Mouse (Mus musculus): ENCODE measurements around the gene Tiam1. TPM values are rescaled to one million over a fixed set of nuclear protein-coding genes. Genes with fewer than 3 reads are reported as not detected.

The Tiam1 gene
- polyA plus RNA-seq, 1 experiment from 2014 or later = 51.8 TPM

- no peaks in the 10 kb centered on the region for H3K27me3 ChIP-seq
- no peak overlapping the region for H3K9ac ChIP-seq
- H3K4me3 ChIP-seq = no peak overlapping the region
- WGBS = 88% methylated on average over 1 of the region's 1 CpGs
- H3K36me3 ChIP-seq = no peaks in the 10 kb centered on the region
- H3K9me3 ChIP-seq = no peaks in the 10 kb centered on the region
- H3K4me2 ChIP-seq = no peak overlapping the region
- ATAC-seq (ENCODE audit: insufficient number of reproducible peaks, low FRiP score, low TSS enrichment, low read depth) = no peak
- H3K4me1 ChIP-seq = no peaks in the 10 kb centered on the region; the same call in 1 of the 2 replicates
- 0 out of 2 replicates have a peak overlapping the region, but pooled peaks have one; percentile 47 for H3K27ac ChIP-seq
Observed at GRCm38 (mm10) chr16:90170676-90171075, 27.1 kb upstream of the Tiam1 start.

GRCm38 (mm10) chr16:90169863-90170630 lies 26.5 kb upstream of the Tiam1 start:
- Histone ChIP-seq H3K9ac (no peak overlapping the region), H3K4me3 (no peak overlapping the region), H3K27ac (0 out of 2 replicates have a peak overlapping the region, but pooled peaks have one; percentile 47), H3K4me2 (no peak overlapping the region), H3K9me3 (no peaks in the 10 kb centered on the region), H3K36me3 (no peaks in the 10 kb centered on the region), H3K27me3 (no peaks in the 10 kb centered on the region), H3K4me1 (no peaks in the 10 kb centered on the region; the same call in 1 of the 2 replicates)
- 60% methylated on average over 13 of the region's 13 CpGs for WGBS
- ATAC-seq (ENCODE audit: insufficient number of reproducible peaks, low FRiP score, low TSS enrichment, low read depth) = no peak

- no peak overlapping the region for H3K4me3 ChIP-seq
- 29% methylated on average over 10 of the region's 10 CpGs for WGBS
- H3K27me3 ChIP-seq = no peaks in the 10 kb centered on the region
- no peak overlapping the region for H3K4me2 ChIP-seq
- no peak overlapping the region for H3K27ac ChIP-seq
- H3K36me3 ChIP-seq = no peaks in the 10 kb centered on the region
- no peaks in the 10 kb centered on the region; the same call in 1 of the 2 replicates for H3K4me1 ChIP-seq
- H3K9ac ChIP-seq = no peak overlapping the region
- ATAC-seq (ENCODE audit: insufficient number of reproducible peaks, low FRiP score, low TSS enrichment, low read depth) = no peak
- H3K9me3 ChIP-seq = no peaks in the 10 kb centered on the region
Observed at GRCm38 (mm10) chr16:90167646-90168045, 24.1 kb upstream of the Tiam1 start.

- no peak for ATAC-seq (ENCODE audit: insufficient number of reproducible peaks, low FRiP score, low TSS enrichment, low read depth)
- 95% methylated on average over 2 of the region's 2 CpGs for WGBS
- Histone ChIP-seq H3K4me2 (no peak overlapping the region), H3K27ac (no peak overlapping the region), H3K4me3 (no peak overlapping the region), H3K27me3 (no peaks in the 10 kb centered on the region), H3K9me3 (no peaks in the 10 kb centered on the region), H3K9ac (no peak overlapping the region), H3K4me1 (no peaks in the 10 kb centered on the region; the same call in 1 of the 2 replicates), H3K36me3 (no peaks in the 10 kb centered on the region)
Observed at GRCm38 (mm10) chr16:90165435-90165834, 21.9 kb upstream of the Tiam1 start.

- no peak overlapping the region for H3K27ac ChIP-seq
- no peaks in the 10 kb centered on the region for H3K27me3 ChIP-seq
- no peak overlapping the region for H3K9ac ChIP-seq
- no peak overlapping the region for H3K4me2 ChIP-seq
- no peak for ATAC-seq (ENCODE audit: insufficient number of reproducible peaks, low FRiP score, low TSS enrichment, low read depth)
- H3K4me3 ChIP-seq = no peak overlapping the region
- H3K36me3 ChIP-seq = no peaks in the 10 kb centered on the region
- WGBS = 81% methylated on average over 11 of the region's 11 CpGs
- H3K9me3 ChIP-seq = no peaks in the 10 kb centered on the region
- H3K4me1 ChIP-seq = no peaks in the 10 kb centered on the region; the same call in 1 of the 2 replicates
Observed at GRCm38 (mm10) chr16:90164942-90165341, 21.4 kb upstream of the Tiam1 start.

- no peak overlapping the region for H3K4me3 ChIP-seq
- no peak overlapping the region for H3K9ac ChIP-seq
- H3K4me2 ChIP-seq = no peak overlapping the region
- no peak for ATAC-seq (ENCODE audit: insufficient number of reproducible peaks, low FRiP score, low TSS enrichment, low read depth)
- H3K4me1 ChIP-seq = peaks cover 6% of the 10 kb centered on the region
- WGBS = 42% methylated on average over 7 of the region's 7 CpGs
- H3K36me3 ChIP-seq = no peaks in the 10 kb centered on the region
- H3K27me3 ChIP-seq = no peaks in the 10 kb centered on the region
- no peaks in the 10 kb centered on the region for H3K9me3 ChIP-seq
- H3K27ac ChIP-seq = no peak overlapping the region
Observed at GRCm38 (mm10) chr16:90155080-90155479, 11.5 kb upstream of the Tiam1 start.

- Histone ChIP-seq H3K4me1 (peaks cover 7% of the 10 kb centered on the region), H3K9me3 (no peaks in the 10 kb centered on the region), H3K4me3 (no peak overlapping the region), H3K36me3 (no peaks in the 10 kb centered on the region), H3K4me2 (no peak overlapping the region), H3K27ac (peak overlapping the region; percentile 54; the same call in 1 of the 2 replicates), H3K9ac (no peak overlapping the region), H3K27me3 (no peaks in the 10 kb centered on the region)
- WGBS = 76% methylated on average over 6 of the region's 6 CpGs
- no peak for ATAC-seq (ENCODE audit: insufficient number of reproducible peaks, low FRiP score, low TSS enrichment, low read depth)
Observed at GRCm38 (mm10) chr16:90150820-90151219, 7.3 kb upstream of the Tiam1 start.

GRCm38 (mm10) chr16:90150126-90150525 lies 6.6 kb upstream of the Tiam1 start:
- Histone ChIP-seq H3K9me3 (no peaks in the 10 kb centered on the region), H3K4me2 (no peak overlapping the region), H3K9ac (no peak overlapping the region), H3K27me3 (no peaks in the 10 kb centered on the region), H3K36me3 (no peaks in the 10 kb centered on the region), H3K4me1 (peaks cover 7% of the 10 kb centered on the region), H3K27ac (peak overlapping the region; percentile 54), H3K4me3 (no peak overlapping the region)
- WGBS = 49% methylated on average over 6 of the region's 7 CpGs
- no peak for ATAC-seq (ENCODE audit: insufficient number of reproducible peaks, low FRiP score, low TSS enrichment, low read depth)

GRCm38 (mm10) chr16:90149335-90149734 lies 5.8 kb upstream of the Tiam1 start:
- WGBS = 73% methylated on average over 9 of the region's 9 CpGs

GRCm38 (mm10) chr16:90145244-90145643 lies 1.7 kb upstream of the Tiam1 start:
- WGBS = 53% methylated on average over 1 of the region's 1 CpGs

More at GRCm38 (mm10) chr16:90149335-90149734, 5.8 kb upstream of the Tiam1 start:
- H3K4me1 ChIP-seq = peaks cover 10% of the 10 kb centered on the region
- no peak overlapping the region for H3K9ac ChIP-seq
- no peak for ATAC-seq (ENCODE audit: insufficient number of reproducible peaks, low FRiP score, low TSS enrichment, low read depth)
- H3K4me3 ChIP-seq = no peak overlapping the region
- no peaks in the 10 kb centered on the region for H3K27me3 ChIP-seq
- H3K36me3 ChIP-seq = no peaks in the 10 kb centered on the region
- peak overlapping the region; percentile 75; the same call in 1 of the 2 replicates for H3K27ac ChIP-seq
- no peaks in the 10 kb centered on the region for H3K9me3 ChIP-seq
- no peak overlapping the region for H3K4me2 ChIP-seq

GRCm38 (mm10) chr16:90144541-90144940 lies 972 bp upstream of the Tiam1 start:
- Histone ChIP-seq H3K36me3 (no peaks in the 10 kb centered on the region), H3K27me3 (no peaks in the 10 kb centered on the region), H3K4me2 (peak overlapping the region; percentile 92), H3K9me3 (no peaks in the 10 kb centered on the region), H3K4me1 (peaks cover 19% of the 10 kb centered on the region), H3K4me3 (peak overlapping the region; percentile 59), H3K27ac (peak overlapping the region; percentile 87), H3K9ac (peak overlapping the region; percentile 27)
- ATAC-seq (ENCODE audit: insufficient number of reproducible peaks, low FRiP score, low TSS enrichment, low read depth) = no peak
- 8% methylated on average over 13 of the region's 13 CpGs for WGBS

More at GRCm38 (mm10) chr16:90145244-90145643, 1.7 kb upstream of the Tiam1 start:
- Histone ChIP-seq H3K4me2 (no peak overlapping the region), H3K9me3 (no peaks in the 10 kb centered on the region), H3K4me3 (no peak overlapping the region), H3K36me3 (no peaks in the 10 kb centered on the region), H3K9ac (no peak overlapping the region), H3K27me3 (no peaks in the 10 kb centered on the region), H3K27ac (no peak overlapping the region), H3K4me1 (peaks cover 17% of the 10 kb centered on the region)
- no peak for ATAC-seq (ENCODE audit: insufficient number of reproducible peaks, low FRiP score, low TSS enrichment, low read depth)

GRCm38 (mm10) chr16:90143416-90143759 lies 181 bp downstream of the Tiam1 start:
- H3K27ac ChIP-seq = peak overlapping the region; percentile 78
- WGBS = under 1% methylated on average over 21 of the region's 21 CpGs
- H3K4me3 ChIP-seq = peak overlapping the region; percentile 59
- H3K4me1 ChIP-seq = peaks cover 20% of the 10 kb centered on the region
- H3K36me3 ChIP-seq = no peaks in the 10 kb centered on the region
- H3K27me3 ChIP-seq = no peaks in the 10 kb centered on the region
- peak; percentile 6; the same call in 1 of the 2 replicates for ATAC-seq (ENCODE audit: insufficient number of reproducible peaks, low FRiP score, low TSS enrichment, low read depth)
- peak overlapping the region; percentile 61 for H3K9ac ChIP-seq
- peak overlapping the region; percentile 92 for H3K4me2 ChIP-seq
- H3K9me3 ChIP-seq = no peaks in the 10 kb centered on the region

Measured in limb, embryonic 15.5 days (tissue).